ENCODE assay signal across 14 mouse cellular contexts in genomic region chr1:182818931-182819330, GRCm38 (mm10). TPM values are rescaled to one million over a fixed set of nuclear protein-coding genes. Genes with fewer than 3 reads are reported as not detected.
DNase-seq lines count a peak whose midpoint lies in the region; ATAC-seq lines count a peak whose summit lies in the region.
"Had no signal": no experiment of that assay in that cellular context is flagged by ENCODE, and none has a peak within 500 bp of the region (broad histone marks: within the 10 kb centered on the region; RNA-seq: fewer than 3 reads in every experiment).

No protein-coding gene starts in this region.

- H3K27me3 ChIP-seq in kidney, embryonic 14.5 days (ENCODE audit: control insufficient read depth, insufficient read depth, low read length), result no peaks in the 10 kb centered on the region
- no peaks in the 10 kb centered on the region for H3K27me3 ChIP-seq in forebrain, embryonic 15.5 days
- H3K27me3 ChIP-seq: hindbrain, embryonic 15.5 days had no signal

- H3K27ac ChIP-seq in kidney, embryonic 14.5 days (ENCODE audit: low read depth, low read length), result peak overlapping the region; percentile 30
- no peak overlapping the region for H3K27ac ChIP-seq in forebrain, embryonic 15.5 days (replicated peaks)
- H3K27ac ChIP-seq: layer of hippocampus, adult 2 months had no signal

- DNase-seq in embryo, embryonic 10 days (ENCODE audit: low spot score), result peak; percentile 26
- no peak for DNase-seq in embryo, embryonic 9.5 days (ENCODE audit: extremely low spot score)
- no peak for DNase-seq in kidney, adult 11 months
- DNase-seq in embryo, embryonic 11 days, result peak; percentile 21
- no peak for DNase-seq in layer of hippocampus, adult 11-12 months (ENCODE audit: low spot score)
- DNase-seq: adrenal gland, adult 8-10 months; gastrocnemius, postnatal 10 days; lung, adult 2 months had no signal

- 9% methylated on average over 10 of the region's 10 CpGs for WGBS in kidney, embryonic 14.5 days
- WGBS in forebrain, embryonic 15.5 days, result 62% methylated on average over 10 of the region's 10 CpGs

- no peak overlapping the region; the same call in 1 of the 2 replicates for H3K4me2 ChIP-seq in kidney, embryonic 14.5 days (replicated peaks; ENCODE audit: low read depth, low read length)
- H3K4me2 ChIP-seq in forebrain, embryonic 15.5 days (replicated peaks), result no peak overlapping the region
- H3K4me2 ChIP-seq: hindbrain, embryonic 15.5 days had no signal

- peak; percentile 88 for ATAC-seq in kidney, embryonic 14.5 days (ENCODE audit: low FRiP score, low TSS enrichment)
- peak; percentile 53 for ATAC-seq in megakaryocyte-erythroid progenitor cell, adult 5-6 weeks (replicated peaks; ENCODE audit: low FRiP score, low TSS enrichment, poor library complexity, severe bottlenecking)
- ATAC-seq in forebrain, embryonic 15.5 days (replicated peaks), result no peak

- H3K36me3 ChIP-seq in kidney, embryonic 14.5 days (ENCODE audit: control insufficient read depth, insufficient read depth, low read length), result no peaks in the 10 kb centered on the region
- no peaks in the 10 kb centered on the region for H3K36me3 ChIP-seq in forebrain, embryonic 15.5 days
- H3K36me3 ChIP-seq: hindbrain, embryonic 15.5 days had no signal

- no peaks in the 10 kb centered on the region for H3K9me3 ChIP-seq in kidney, embryonic 14.5 days (ENCODE audit: control insufficient read depth, low read length)
- H3K9me3 ChIP-seq in forebrain, embryonic 15.5 days, result no peaks in the 10 kb centered on the region
- H3K9me3 ChIP-seq: hindbrain, embryonic 15.5 days had no signal

- no peak overlapping the region for H3K9ac ChIP-seq in kidney, embryonic 14.5 days (ENCODE audit: low read depth, low read length)
- no peak overlapping the region for H3K9ac ChIP-seq in forebrain, embryonic 15.5 days (replicated peaks)
- H3K9ac ChIP-seq: hindbrain, embryonic 15.5 days had no signal

- no peak overlapping the region for H3K4me3 ChIP-seq in kidney, embryonic 14.5 days (ENCODE audit: low read length)
- H3K4me3 ChIP-seq in forebrain, embryonic 15.5 days, result no peak overlapping the region
- H3K4me3 ChIP-seq: hindbrain, embryonic 15.5 days; layer of hippocampus, adult 2 months had no signal

- peaks cover 24% of the 10 kb centered on the region for H3K4me1 ChIP-seq in kidney, embryonic 14.5 days (ENCODE audit: control insufficient read depth, insufficient read depth, low read length)
- H3K4me1 ChIP-seq in forebrain, embryonic 15.5 days, result peaks cover 21% of the 10 kb centered on the region

RNA-seq across cellular contexts. Expression of gene Susd4, which starts 55.3 kb away (rescaled TPM):
- 15.8 and 23.6 TPM in 2 replicates for polyA plus RNA-seq in kidney, embryonic 14.5 days (2014; fragmentation: Nextera tagmentation; extraction: Ambion mirVana)
- total RNA-seq in megakaryocyte-erythroid progenitor cell, adult 5-6 weeks (2014; fragmentation: Nextera tagmentation), result 0.12 and 0.26 TPM in 2 replicates
- not detected in 2 replicates for total RNA-seq in megakaryocyte-erythroid progenitor cell, adult 5-6 weeks (2017)
- 33.6 and 36.7 TPM in 2 replicates for polyA plus RNA-seq in forebrain, embryonic 15.5 days (2015; fragmentation: Nextera tagmentation; extraction: Ambion mirVana)
- total RNA-seq: monocyte, adult 5-6 weeks had no signal

Comparison
In these comparisons a context has a peak if more than half of its experiments do, and no peak if none do; other contexts are left out.
1. DNase-seq: peak in embryo, embryonic 10 days (single experiment) and embryo, embryonic 11 days (single experiment); none in embryo, embryonic 9.5 days (single experiment), kidney, adult 11 months (single experiment) and layer of hippocampus, adult 11-12 months (single experiment).